Mouse (Mus musculus) intestine, embryonic 14.5 days (tissue): ENCODE data around the gene Dnase1l3. TPM values are rescaled to one million over a fixed set of nuclear protein-coding genes. Genes with fewer than 3 reads are reported as not detected.
"Not testable (repeated sequence)": the region's sequence is repeated elsewhere in the genome, so short reads cannot be mapped to it uniquely, and the experiment has no call there.

Experiments
- ATAC-seq: fragments of 200-750 bp; cut with Nextera tagmentation; replicated peaks from 2 replicates; pipeline ENCODE4 v1.8.0; 2017; ENCODE audit warnings: low read depth, moderate number of reproducible peaks, moderate TSS enrichment, moderate library complexity; ENCODE audit not compliant: low FRiP score, low TSS enrichment
- DNase-seq: peaks from one replicate; pipeline ENCODE4 v3.0.0-alpha.2; 2018; ENCODE audit warnings: low spot score
- H3K27ac ChIP-seq: fragments of 300-500 bp; sonication (generic); 2 replicates; pipeline ENCODE4 v1.5.1; 2014; ENCODE audit warnings: low read depth, mild to moderate bottlenecking, control low read depth
- H3K27me3 ChIP-seq: fragments of 300-500 bp; sonication (generic); replicated peaks from 2 replicates; pipeline ENCODE4 v1.6.1; 2014; ENCODE audit warnings: low read length, control low read depth; ENCODE audit not compliant: control insufficient read depth, insufficient read depth
- H3K36me3 ChIP-seq: fragments of 300-500 bp; sonication (generic); 2 replicates; pipeline ENCODE4 v1.6.1; 2014; ENCODE audit warnings: low read length, control low read depth; ENCODE audit not compliant: control insufficient read depth, insufficient read depth
- H3K4me1 ChIP-seq: fragments of 300-500 bp; sonication (generic); replicated peaks from 2 replicates; pipeline ENCODE4 v1.6.1; 2014; ENCODE audit warnings: low read length, control low read depth, mixed read lengths; ENCODE audit not compliant: control insufficient read depth, insufficient read depth
- H3K4me2 ChIP-seq: fragments of 300-500 bp; sonication (generic); 2 replicates; pipeline ENCODE4 v1.6.1; 2014; ENCODE audit warnings: low read length
- H3K4me3 ChIP-seq: fragments of 300-500 bp; sonication (generic); 2 replicates; pipeline ENCODE4 v1.5.1; 2014; ENCODE audit warnings: low read depth, low read length, control low read depth, mixed read lengths
- H3K9ac ChIP-seq: fragments of 300-500 bp; sonication (generic); 2 replicates; pipeline ENCODE4 v1.6.1; 2014; ENCODE audit warnings: mild to moderate bottlenecking, low read length
- H3K9me3 ChIP-seq: fragments of 300-500 bp; sonication (generic); 2 replicates; pipeline ENCODE4 v1.6.1; 2016; ENCODE audit warnings: low read length, control low read depth; ENCODE audit not compliant: control insufficient read depth
- WGBS: fragments of 180-500 bp; shearing (Covaris S2); extraction: QIAGEN DNeasy Blood & Tissue Kit; methylation state at CpG from one replicate; pipeline ENCODE4 v1.1.7; 2014; 5-methylcytosine and 5-hydroxymethylcytosine counted together
- polyA plus RNA-seq: library from polyadenylated mRNA; unstranded; fragments of >200 nt; fragmentation: Nextera tagmentation; extraction: Ambion mirVana; gene quantifications from 2 replicates; pipeline ENCODE4 v1.2.1, GENCODE M21; 2014

Dnase1l3 gene
- polyA plus RNA-seq, 1 experiment from 2014 or later, result 1.1 TPM

- H3K4me3 ChIP-seq, result no peak overlapping the region
- H3K4me2 ChIP-seq, result no peak overlapping the region
- DNase-seq (no peak), ATAC-seq (no peak)
- H3K4me1 ChIP-seq, result no peaks in the 10 kb centered on the region; the same call in 1 of the 2 replicates
- H3K27ac ChIP-seq, result no peak overlapping the region
- H3K9me3 ChIP-seq, result no peaks in the 10 kb centered on the region
- no peaks in the 10 kb centered on the region for H3K27me3 ChIP-seq
- no peak overlapping the region for H3K9ac ChIP-seq
- H3K36me3 ChIP-seq, result no peaks in the 10 kb centered on the region
- WGBS, result 85% methylated on average over 2 of the region's 2 CpGs
Observed at GRCm38 (mm10) chr14:8007486-8007885, 13.1 kb upstream of the Dnase1l3 start.

GRCm38 (mm10) chr14:8007084-8007483 lies 12.7 kb upstream of the Dnase1l3 start:
- ATAC-seq, result no peak
- no peak overlapping the region for H3K4me3 ChIP-seq
- H3K4me2 ChIP-seq, result no peak overlapping the region

GRCm38 (mm10) chr14:8006061-8006460 lies 11.7 kb upstream of the Dnase1l3 start:
- H3K4me3 ChIP-seq, ATAC-seq, H3K4me2 ChIP-seq, H3K9ac ChIP-seq, H3K4me1 ChIP-seq, H3K36me3 ChIP-seq, H3K9me3 ChIP-seq, DNase-seq, H3K27me3 ChIP-seq, H3K27ac ChIP-seq: not testable (repeated sequence)
- 55% methylated on average over 3 of the region's 3 CpGs for WGBS

More at GRCm38 (mm10) chr14:8007084-8007483, 12.7 kb upstream of the Dnase1l3 start:
- H3K36me3 ChIP-seq, result no peaks in the 10 kb centered on the region
- H3K27ac ChIP-seq, result no peak overlapping the region
- no peaks in the 10 kb centered on the region; the same call in 1 of the 2 replicates for H3K4me1 ChIP-seq
- H3K9ac ChIP-seq, result no peak overlapping the region
- no peaks in the 10 kb centered on the region for H3K9me3 ChIP-seq
- no peak for DNase-seq
- peaks cover 2% of the 10 kb centered on the region; the same call in 1 of the 2 replicates for H3K27me3 ChIP-seq

GRCm38 (mm10) chr14:8003727-8004670 lies 9.6 kb upstream of the Dnase1l3 start:
- peak overlapping the region; percentile 61 for H3K4me3 ChIP-seq
- no peak overlapping the region for H3K27ac ChIP-seq
- ATAC-seq, result no peak
- no peak for DNase-seq
- WGBS, result 48% methylated on average over 18 of the region's 18 CpGs
- no peaks in the 10 kb centered on the region for H3K36me3 ChIP-seq
- no peaks in the 10 kb centered on the region for H3K9me3 ChIP-seq
- H3K4me2 ChIP-seq, result peak overlapping the region; percentile 79
- H3K9ac ChIP-seq, result peak overlapping the region; percentile 53
- no peaks in the 10 kb centered on the region; the same call in 1 of the 2 replicates for H3K4me1 ChIP-seq
- H3K27me3 ChIP-seq, result peaks cover 22% of the 10 kb centered on the region

- H3K27ac ChIP-seq, result 0 out of 2 replicates have a peak overlapping the region, but pooled peaks have one; percentile 51
Observed at GRCm38 (mm10) chr14:8003093-8003670, 8.8 kb upstream of the Dnase1l3 start.

GRCm38 (mm10) chr14:8002432-8003092 lies 8.2 kb upstream of the Dnase1l3 start, which contains the start of gene Abhd6:
Abhd6 (plus strand) TSS chr14:8002902.
- Histone ChIP-seq H3K4me2 (peak within 1 kb of the TSS; percentile 79), H3K9me3 (no peaks in the 10 kb centered on the region), H3K4me1 (no peaks in the 10 kb centered on the region; the same call in 1 of the 2 replicates), H3K27me3 (peaks cover 22% of the 10 kb centered on the region), H3K36me3 (no peaks in the 10 kb centered on the region), H3K27ac (0 out of 2 replicates have a peak within 1 kb of the TSS, but pooled peaks have one; percentile 51), H3K4me3 (peak within 1 kb of the TSS; percentile 61), H3K9ac (peak within 1 kb of the TSS; percentile 53)
- DNase-seq, result peak; percentile 92
- 2% methylated on average over 38 of the region's 38 CpGs for WGBS
- peak; percentile 86 for ATAC-seq

More at GRCm38 (mm10) chr14:8003093-8003670, 8.8 kb upstream of the Dnase1l3 start:
- Histone ChIP-seq H3K27me3 (peaks cover 22% of the 10 kb centered on the region), H3K4me2 (peak overlapping the region; percentile 79), H3K9ac (peak overlapping the region; percentile 53), H3K36me3 (no peaks in the 10 kb centered on the region), H3K4me3 (peak overlapping the region; percentile 61), H3K4me1 (no peaks in the 10 kb centered on the region; the same call in 1 of the 2 replicates), H3K9me3 (no peaks in the 10 kb centered on the region)
- DNase-seq, result peak; percentile 82
- WGBS, result under 1% methylated on average over 23 of the region's 23 CpGs
- peak; percentile 36; the same call in 1 of the 2 replicates for ATAC-seq

- Histone ChIP-seq H3K36me3 (no peaks in the 10 kb centered on the region), H3K9ac (no peak overlapping the region), H3K4me2 (no peak overlapping the region), H3K4me3 (no peak overlapping the region), H3K4me1 (no peaks in the 10 kb centered on the region; the same call in 1 of the 2 replicates), H3K27ac (no peak overlapping the region), H3K9me3 (no peaks in the 10 kb centered on the region), H3K27me3 (peaks cover 22% of the 10 kb centered on the region)
- 30% methylated on average over 17 of the region's 17 CpGs for WGBS
- ATAC-seq (no peak), DNase-seq (no peak)
Observed at GRCm38 (mm10) chr14:8000831-8001685, 6.7 kb upstream of the Dnase1l3 start.
